Mouse (Mus musculus) gastrocnemius, postnatal 25 days (tissue): ENCODE results near the gene Clstn2. TPM values are rescaled to one million over a fixed set of nuclear protein-coding genes. Genes with fewer than 3 reads are reported as not detected.

Source experiments
- DNase-seq: peaks from one replicate; pipeline ENCODE4 v3.0.0; 2022
- total RNA-seq, 2 experiments: library from RNA; stranded (reverse); gene quantifications; 1 replicate in 1 of 2; 2 replicates in 1 of 2; pipeline ENCODE4 v1.2.3; 2021

The Clstn2 gene
- total RNA-seq, 2 experiments from 2014 or later = 1.4 to 1.6 TPM

DNA sequence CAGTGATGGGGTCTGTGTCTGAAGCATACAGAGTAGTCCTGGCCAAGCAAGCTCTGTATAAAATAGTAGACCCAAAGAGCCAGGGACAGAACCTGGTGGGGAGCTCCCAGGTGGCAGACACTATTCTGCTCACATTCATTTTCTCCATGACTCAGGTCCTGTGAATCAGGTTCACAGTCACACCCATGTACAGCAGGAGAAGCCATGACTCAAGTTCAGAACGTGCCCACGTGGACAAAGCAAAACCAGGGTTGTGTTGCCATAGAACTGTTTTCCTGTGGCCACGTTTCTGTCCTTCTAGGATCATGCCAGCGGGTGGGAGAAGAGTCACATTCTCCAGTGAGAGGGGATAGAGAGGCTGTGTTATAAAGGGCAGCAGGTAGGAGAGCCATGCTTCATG is 353.9 kb downstream of the Clstn2 start:
- DNase-seq = no peak

DNA sequence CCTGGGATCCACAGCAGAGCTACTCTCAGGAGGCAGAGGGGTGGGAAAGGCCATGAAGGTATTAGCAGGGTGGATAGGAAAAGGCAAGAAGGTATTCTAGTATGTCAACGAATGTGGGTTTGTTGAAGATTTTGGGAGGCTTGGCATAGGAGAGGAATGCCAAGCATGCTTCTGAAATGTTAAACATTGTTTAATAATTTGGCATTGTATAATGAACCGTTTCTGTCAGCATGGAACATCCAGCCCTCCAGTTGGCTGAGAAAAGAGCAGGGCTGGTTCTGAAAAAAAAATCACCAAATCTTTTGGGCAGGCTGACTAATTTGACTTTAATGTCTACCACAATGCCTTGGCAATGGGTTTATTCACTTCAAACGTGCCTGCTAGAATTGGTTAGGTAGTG is 355.9 kb downstream of the Clstn2 start:
- DNase-seq = no peak

DNA sequence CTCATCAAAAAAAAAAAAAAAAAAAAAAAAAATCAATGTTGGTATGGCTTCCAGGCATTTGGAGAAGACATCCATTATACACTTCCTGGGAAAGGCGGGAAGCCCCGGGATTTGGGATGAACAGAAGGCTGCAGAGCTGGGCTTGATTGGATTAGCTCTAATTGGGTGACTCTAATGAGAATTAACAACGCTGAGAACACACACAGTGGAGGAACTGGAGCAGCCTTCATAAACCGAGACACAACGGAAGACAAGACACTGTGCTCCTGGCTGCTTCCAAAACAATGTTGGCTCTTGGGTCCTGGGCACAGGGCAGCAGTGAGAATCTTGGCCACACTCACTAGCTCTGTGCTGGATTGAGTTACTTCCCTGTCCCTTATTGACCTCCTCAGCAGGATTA is 360.3 kb downstream of the Clstn2 start:
- DNase-seq = no peak

- DNase-seq = no peak
Observed at GRCm38 (mm10) chr9:97672224-97672623, 360.8 kb downstream of the Clstn2 start.

- no peak for DNase-seq
Observed at GRCm38 (mm10) chr9:97670666-97671065, 362.3 kb downstream of the Clstn2 start.

GRCm38 (mm10) chr9:97660989-97661388 is 372.0 kb downstream of the Clstn2 start:
- DNase-seq = no peak

- DNase-seq = no peak
Observed at GRCm38 (mm10) chr9:97658736-97659135, 374.2 kb downstream of the Clstn2 start.

DNA sequence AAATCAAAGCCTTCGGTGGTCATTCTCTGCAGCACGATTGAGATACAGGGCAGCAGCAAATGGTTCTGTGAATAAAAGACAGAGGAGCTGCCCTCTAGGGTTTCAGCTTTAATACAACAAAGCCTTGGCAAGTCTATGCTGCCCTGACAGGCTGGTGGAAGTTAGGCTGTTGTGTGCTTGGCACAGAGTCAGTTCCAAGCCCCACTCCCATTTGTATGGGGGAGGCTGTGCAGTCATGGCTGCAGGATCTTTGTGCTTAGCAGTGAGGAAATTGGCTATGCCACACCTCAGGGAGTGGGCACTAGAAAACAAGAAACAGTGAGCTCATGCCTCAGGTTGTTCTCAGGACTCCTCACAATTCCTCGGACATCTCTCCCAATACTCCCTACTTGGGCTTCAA is 384.6 kb downstream of the Clstn2 start:
- DNase-seq = no peak

DNA sequence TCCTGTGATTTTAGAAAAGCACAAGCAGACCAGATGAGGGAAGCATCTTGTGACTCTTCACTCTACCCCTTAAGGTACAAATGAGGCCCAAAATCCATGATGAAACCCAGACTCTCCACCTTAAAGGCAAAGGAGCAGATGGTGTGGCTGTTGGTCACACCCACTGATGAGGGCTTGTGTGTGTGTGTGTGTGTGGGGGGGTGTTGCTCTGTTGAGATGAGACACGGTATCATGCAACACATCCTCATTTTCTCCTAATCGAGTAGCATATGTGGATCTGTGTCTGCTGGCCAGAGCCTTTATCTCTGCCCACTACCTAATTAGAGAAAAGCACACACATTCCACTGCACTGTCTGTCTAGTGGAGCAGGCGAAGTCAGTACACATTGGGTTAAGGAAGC is 387.2 kb downstream of the Clstn2 start:
- no peak for DNase-seq

- no peak for DNase-seq
Observed at GRCm38 (mm10) chr9:97642396-97642795, 390.6 kb downstream of the Clstn2 start.

DNA sequence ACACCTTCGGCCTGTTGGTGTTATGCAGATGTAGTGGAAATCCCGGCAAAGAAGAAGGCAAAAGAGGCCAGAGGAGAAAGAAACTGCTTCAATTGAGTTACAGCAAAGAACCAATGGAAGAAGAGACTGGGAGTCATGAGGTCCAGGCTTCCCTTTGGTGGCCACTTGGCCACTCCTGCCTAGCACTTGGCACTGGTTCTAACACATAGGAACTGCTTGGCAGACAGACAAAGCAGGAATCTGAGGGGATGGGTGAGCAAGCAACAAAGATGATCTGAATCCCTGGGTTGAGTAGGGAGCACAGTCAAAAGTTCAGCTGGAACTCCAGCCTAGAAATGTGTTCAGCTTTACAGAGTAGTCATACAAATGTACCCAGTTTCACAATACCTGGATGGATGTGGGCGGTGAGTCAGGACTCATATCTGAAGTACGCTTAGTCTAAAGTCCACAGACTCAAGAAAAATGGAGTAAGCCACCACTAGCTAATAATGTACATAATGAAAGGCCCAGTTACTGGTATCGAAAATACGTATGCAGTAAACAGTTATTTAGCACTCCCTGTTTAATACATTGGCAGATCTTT is 392.9 kb downstream of the Clstn2 start:
- DNase-seq = no peak

DNA sequence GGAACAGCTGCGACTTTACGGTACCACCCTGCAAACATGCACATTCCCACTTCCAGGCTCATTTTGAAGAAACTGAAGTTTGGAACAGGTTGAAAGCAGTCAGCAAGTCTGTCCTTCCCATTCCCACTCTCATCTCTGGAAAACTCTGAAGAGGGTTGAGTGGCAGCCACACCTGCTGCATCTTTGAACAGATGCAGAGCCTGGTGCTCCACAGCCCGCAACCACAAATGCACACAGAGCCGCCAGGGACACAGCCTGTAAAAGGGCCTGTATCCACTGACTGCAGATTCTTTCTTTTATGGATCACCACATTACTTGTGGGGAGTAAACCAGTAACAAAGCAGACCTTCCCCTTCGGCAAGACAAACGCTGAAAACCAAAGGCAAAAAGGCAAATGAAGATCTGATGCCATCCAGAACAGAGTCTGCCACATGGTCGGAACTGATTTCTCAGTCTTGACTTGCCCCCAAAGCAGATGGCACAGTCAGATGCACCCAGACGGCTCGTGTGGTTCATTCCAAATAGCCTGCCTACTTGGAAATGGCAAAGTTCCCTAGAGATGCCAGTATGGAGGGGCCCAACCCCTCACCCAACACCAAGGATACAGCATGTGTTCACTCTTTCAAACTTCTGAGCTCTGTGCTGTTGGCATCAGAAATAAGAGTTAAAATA is 394.2 kb downstream of the Clstn2 start:
- DNase-seq = no peak

DNA sequence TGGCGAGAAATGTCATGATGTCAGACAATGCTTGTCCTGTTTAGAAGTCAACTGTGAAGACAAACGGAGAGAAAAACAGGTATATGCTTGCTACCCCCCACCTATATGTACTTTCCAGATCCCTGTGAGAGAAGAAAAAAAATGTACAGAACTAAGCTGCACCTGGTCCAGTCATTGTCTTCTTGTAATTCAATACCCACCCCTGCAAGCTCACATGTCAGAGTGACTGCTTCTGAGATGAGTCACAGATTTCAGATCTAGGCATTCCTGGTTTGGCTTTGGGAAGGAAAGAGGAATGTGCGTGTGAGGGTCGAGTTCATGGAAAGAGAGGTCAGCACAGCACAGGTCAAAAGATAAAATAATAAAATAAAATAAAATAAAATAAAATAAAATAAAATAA is 397.6 kb downstream of the Clstn2 start:
- no peak for DNase-seq

DNA sequence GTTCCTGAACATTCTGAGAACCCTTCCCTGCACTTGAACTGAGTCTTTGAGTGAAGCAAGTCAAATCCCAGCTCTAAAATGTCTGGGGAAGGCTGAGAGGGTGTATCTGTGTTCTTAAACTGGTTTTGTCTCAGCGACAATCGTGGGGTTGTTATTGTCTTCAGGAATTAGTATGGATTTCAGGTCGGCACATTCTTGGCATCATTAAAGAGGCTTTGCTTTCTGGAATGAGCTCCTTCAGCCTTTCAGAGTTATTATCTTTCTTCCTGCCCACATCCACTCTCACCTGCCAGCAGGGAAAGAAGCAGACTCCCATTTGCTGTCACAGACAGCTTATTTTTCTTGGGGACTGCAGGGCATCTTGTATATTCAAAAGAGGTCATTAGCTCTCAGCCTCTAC is 398.1 kb downstream of the Clstn2 start:
- no peak for DNase-seq

DNA sequence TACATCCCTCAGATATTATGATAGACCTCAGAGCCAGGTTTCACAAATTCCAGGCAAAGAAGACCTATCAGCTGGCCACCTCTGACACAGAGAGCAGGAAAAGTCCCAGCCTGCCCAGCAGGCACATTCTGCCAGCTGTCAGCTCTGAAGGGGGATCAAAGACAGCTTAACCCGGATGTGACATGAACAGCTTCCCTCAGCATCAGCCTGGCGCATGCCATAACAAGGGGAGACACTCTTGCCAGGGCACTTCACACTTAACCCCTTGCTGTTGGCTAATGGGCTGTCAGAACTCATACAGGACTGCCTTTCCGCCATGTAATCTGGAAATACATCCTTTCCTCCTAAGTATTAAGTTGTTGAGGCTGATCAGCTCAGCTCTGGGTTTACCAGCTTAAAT is 403.8 kb downstream of the Clstn2 start:
- no peak for DNase-seq

- no peak for DNase-seq
Observed at GRCm38 (mm10) chr9:97628361-97628908, 404.5 kb downstream of the Clstn2 start.

GRCm38 (mm10) chr9:97627916-97628315 is 405.1 kb downstream of the Clstn2 start:
- no peak for DNase-seq

GRCm38 (mm10) chr9:97610566-97610965 is 422.4 kb downstream of the Clstn2 start:
- DNase-seq = no peak

DNA sequence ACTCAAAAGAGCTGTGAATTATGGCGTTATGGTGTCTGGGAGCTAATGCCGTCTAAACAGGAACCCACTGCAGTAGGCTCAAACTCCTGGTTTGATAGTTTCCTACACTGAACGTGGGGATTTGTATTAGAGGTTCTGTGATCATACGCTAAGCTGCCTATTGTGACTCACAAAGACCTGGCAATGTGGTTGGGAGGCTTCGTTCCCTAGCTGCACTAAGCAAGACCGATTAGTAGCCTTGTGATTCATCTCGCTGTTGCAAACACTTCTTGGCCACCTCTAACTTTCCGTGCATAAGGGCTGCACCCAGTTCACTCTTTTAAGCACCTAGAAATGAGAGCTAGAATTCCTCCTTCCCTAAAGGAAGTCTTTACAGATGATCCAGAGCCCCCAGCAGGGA is 429.3 kb downstream of the Clstn2 start:
- DNase-seq = no peak

DNA sequence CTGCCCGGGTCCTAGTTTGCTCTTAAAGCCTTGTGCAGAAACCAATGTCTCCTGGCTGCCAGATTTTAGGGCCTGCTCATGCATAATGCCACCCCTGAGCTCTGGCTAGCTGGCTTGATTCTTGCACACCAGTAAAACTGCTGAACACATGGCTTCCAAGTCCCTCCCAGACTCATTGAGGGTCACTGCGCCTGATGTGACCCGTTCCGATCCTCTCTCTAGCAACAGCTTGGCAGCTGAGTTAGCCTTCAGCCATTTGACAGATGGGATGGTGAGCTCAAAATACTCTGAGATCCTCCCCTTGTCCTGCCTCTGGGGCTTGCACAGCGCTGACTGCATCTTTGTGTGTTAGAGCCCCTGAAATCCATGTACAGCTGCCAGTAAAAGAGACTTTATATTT is 430.5 kb downstream of the Clstn2 start:
- no peak for DNase-seq

- DNase-seq = no peak
Observed at GRCm38 (mm10) chr9:97599006-97599405, 434.0 kb downstream of the Clstn2 start.

- DNase-seq = no peak
Observed at GRCm38 (mm10) chr9:97590712-97591111, 442.3 kb downstream of the Clstn2 start.

GRCm38 (mm10) chr9:97570881-97571280 is 462.1 kb downstream of the Clstn2 start:
- DNase-seq = no peak

DNA sequence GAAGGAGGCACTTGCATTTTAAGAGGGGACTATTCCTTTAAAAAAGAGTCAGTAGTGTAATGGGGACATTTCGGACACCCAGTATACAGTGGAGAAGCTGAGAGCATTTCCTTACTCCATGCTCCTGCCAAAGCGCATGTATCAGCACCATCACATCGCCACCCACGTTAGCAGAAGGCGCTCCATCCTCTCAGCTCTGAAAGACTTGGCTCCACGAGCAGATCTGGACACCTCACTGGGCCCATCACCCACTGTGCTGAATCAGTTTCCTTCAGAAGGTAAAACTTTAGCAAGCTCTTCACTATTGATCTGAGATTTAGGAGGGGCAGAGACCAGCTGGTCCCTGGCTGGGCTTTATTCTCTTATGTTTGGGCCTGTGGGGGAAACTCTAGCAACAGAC is 469.9 kb downstream of the Clstn2 start:
- no peak for DNase-seq
